ENCODE assay signal across 8 mouse cellular contexts in the genomic region with DNA sequence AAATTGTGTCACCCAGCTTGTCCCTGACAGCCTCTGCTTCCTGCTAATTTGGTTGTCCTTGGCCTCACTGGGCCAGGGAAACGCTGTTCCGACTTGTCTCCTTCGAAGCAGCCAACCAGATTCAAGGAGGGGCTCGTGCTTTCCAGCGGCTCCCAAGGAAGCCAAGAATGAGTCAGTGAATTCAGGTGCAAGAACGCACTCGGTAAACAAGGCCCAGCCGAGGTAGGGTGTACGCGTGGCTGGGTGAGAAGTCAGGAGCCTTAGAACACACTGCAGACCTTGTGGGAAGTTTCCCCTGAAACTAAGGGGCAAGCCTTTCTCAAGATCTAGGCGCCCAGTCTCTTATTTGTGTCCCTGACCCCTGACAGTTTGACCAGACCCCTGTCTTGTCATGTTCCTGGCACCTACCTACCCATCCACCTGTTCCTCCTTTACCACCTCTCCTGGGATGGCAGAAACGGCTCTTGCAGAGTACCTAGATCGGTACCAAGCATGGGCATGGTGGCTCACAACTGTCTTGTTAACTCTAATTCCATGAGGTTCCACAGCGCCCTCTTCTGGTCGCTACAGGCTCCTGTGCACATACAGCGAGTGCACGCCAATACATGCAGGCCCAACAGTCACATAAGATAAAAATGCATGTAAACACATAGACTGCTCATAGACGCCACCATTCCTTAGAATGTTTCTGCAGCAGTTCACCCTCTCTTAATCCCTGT. TPM values are rescaled to one million over a fixed set of nuclear protein-coding genes. Genes with fewer than 3 reads are reported as not detected.
DNase-seq lines count a peak whose midpoint lies in the region; ATAC-seq and TF ChIP-seq lines count a peak whose summit lies in the region.

A gene (minus strand): TSS at position 10 of the 719 bp plus-strand sequence.

- DNase-seq in 416B (ENCODE audit: low read depth) = peak; percentile 92
- peak; percentile 43 to 74 for DNase-seq in adrenal gland, postnatal 4 days (ENCODE audit: low spot score in 2 of 2)
- DNase-seq in kidney, postnatal 0 days (ENCODE audit: low spot score) = peak; percentile 72
- peak; percentile 70 to 74 (median 73) for DNase-seq in liver, embryonic 14.5 days (ENCODE audit: low read depth in 3 of 3, low spot score in 3 of 3)
- peak; percentile 81 for DNase-seq in neural tube, embryonic 11.5 days (ENCODE audit: low spot score)
- DNase-seq in testis, postnatal 14 days (ENCODE audit: low spot score) = peak; percentile 78

- peak within 1 kb of the TSS; percentile 57 for H3K4me2 ChIP-seq in heart, embryonic 12.5 days
- H3K4me2 ChIP-seq in kidney, postnatal 0 days (ENCODE audit: low read length) = no peak within 1 kb of the TSS
- peak within 1 kb of the TSS; percentile 46 for H3K4me2 ChIP-seq in liver, embryonic 14.5 days (ENCODE audit: low read depth)
- no peak within 1 kb of the TSS for H3K4me2 ChIP-seq in neural tube, embryonic 11.5 days (ENCODE audit: low read depth)

- H3K36me3 ChIP-seq in heart, embryonic 12.5 days = no peaks in the 10 kb centered on the region
- H3K36me3 ChIP-seq in kidney, postnatal 0 days (ENCODE audit: insufficient read depth, low read length) = no peaks in the 10 kb centered on the region
- H3K36me3 ChIP-seq in liver, embryonic 14.5 days (replicated peaks; ENCODE audit: control insufficient read depth, insufficient read depth, low read depth) = no peaks in the 10 kb centered on the region
- no peaks in the 10 kb centered on the region for H3K36me3 ChIP-seq in neural tube, embryonic 11.5 days (ENCODE audit: control insufficient read depth, insufficient read depth, low read length)

- H3K27me3 ChIP-seq in heart, embryonic 12.5 days (replicated peaks) = no peaks in the 10 kb centered on the region
- no peaks in the 10 kb centered on the region; the same call in 1 of the 2 replicates for H3K27me3 ChIP-seq in kidney, postnatal 0 days (ENCODE audit: insufficient read depth, low read length)
- no peaks in the 10 kb centered on the region for H3K27me3 ChIP-seq in liver, embryonic 14.5 days (ENCODE audit: control insufficient read depth, insufficient read depth, low read length)
- no peaks in the 10 kb centered on the region for H3K27me3 ChIP-seq in neural tube, embryonic 11.5 days (ENCODE audit: control insufficient read depth, insufficient read depth, low read length)

- TF ChIP-seq CTCF in kidney, postnatal 0 days (IDR thresholded peaks at IDR 0.05; ENCODE audit: low read depth) = peak; percentile 78
- peak; percentile 94 for TF ChIP-seq CTCF in liver, embryonic 14.5 days (IDR thresholded peaks at IDR 0.05; ENCODE audit: low read depth)

- H3K27ac ChIP-seq in heart, embryonic 12.5 days (ENCODE audit: poor library complexity, severe bottlenecking) = no peak within 1 kb of the TSS
- H3K27ac ChIP-seq in kidney, postnatal 0 days = no peak within 1 kb of the TSS
- H3K27ac ChIP-seq in liver, embryonic 14.5 days = peak within 1 kb of the TSS; percentile 34
- no peak within 1 kb of the TSS for H3K27ac ChIP-seq in neural tube, embryonic 11.5 days (ENCODE audit: low read depth, low read length)

- H3K4me1 ChIP-seq in heart, embryonic 12.5 days (replicated peaks) = peaks cover 6% of the 10 kb centered on the region; the same call in 1 of the 2 replicates
- 0 out of 2 replicates have a peak, but pooled peaks cover 5% of the 10 kb centered on the region for H3K4me1 ChIP-seq in kidney, postnatal 0 days (replicated peaks; ENCODE audit: insufficient read depth, low read length)
- peaks cover 0 to 5% of the 10 kb centered on the region in 2 experiments; a peak in 2 of 4 replicates for H3K4me1 ChIP-seq in liver, embryonic 14.5 days (replicated peaks; ENCODE audit: control insufficient read depth in 2 of 2, insufficient read depth in 2 of 2, low read length in 1 of 2)
- H3K4me1 ChIP-seq in neural tube, embryonic 11.5 days (ENCODE audit: control insufficient read depth, insufficient read depth, low read length) = no peaks in the 10 kb centered on the region

- no peaks in the 10 kb centered on the region for H3K9me3 ChIP-seq in heart, embryonic 12.5 days (replicated peaks)
- no peaks in the 10 kb centered on the region for H3K9me3 ChIP-seq in kidney, postnatal 0 days (replicated peaks; ENCODE audit: low read length)
- H3K9me3 ChIP-seq in liver, embryonic 14.5 days (ENCODE audit: control insufficient read depth, low read length) = no peaks in the 10 kb centered on the region
- no peaks in the 10 kb centered on the region for H3K9me3 ChIP-seq in neural tube, embryonic 11.5 days (ENCODE audit: control insufficient read depth, low read length)

- ATAC-seq in erythroblast, adult 5-6 weeks (replicated peaks; ENCODE audit: low FRiP score, poor library complexity, severe bottlenecking) = peak; percentile 83
- peak; percentile 81 for ATAC-seq in heart, embryonic 12.5 days (ENCODE audit: insufficient number of reproducible peaks, low FRiP score)
- no peak; the same call in 1 of the 2 replicates for ATAC-seq in kidney, postnatal 0 days (replicated peaks; ENCODE audit: low FRiP score, low read depth)
- peak; percentile 92 for ATAC-seq in liver, embryonic 14.5 days (ENCODE audit: insufficient read depth)
- ATAC-seq in neural tube, embryonic 11.5 days (ENCODE audit: insufficient read depth, low FRiP score, low TSS enrichment) = no peak

- peak within 1 kb of the TSS; percentile 37; the same call in 1 of the 2 replicates for H3K9ac ChIP-seq in heart, embryonic 12.5 days
- no peak within 1 kb of the TSS for H3K9ac ChIP-seq in kidney, postnatal 0 days (ENCODE audit: low read depth, low read length)
- H3K9ac ChIP-seq in liver, embryonic 14.5 days (replicated peaks) = peak within 1 kb of the TSS; percentile 34; the same call in 1 of the 2 replicates
- H3K9ac ChIP-seq in neural tube, embryonic 11.5 days (ENCODE audit: low read length) = no peak within 1 kb of the TSS

- 20% methylated on average over 18 of the region's 18 CpGs for WGBS in heart, embryonic 12.5 days
- WGBS in kidney, postnatal 0 days = 27% methylated on average over 18 of the region's 18 CpGs
- 24% methylated on average over 18 of the region's 18 CpGs for WGBS in liver, embryonic 14.5 days (ENCODE audit: insufficient replicate concordance)
- WGBS in neural tube, embryonic 11.5 days = 22% methylated on average over 18 of the region's 18 CpGs

- H3K4me3 ChIP-seq in heart, embryonic 12.5 days = peak within 1 kb of the TSS; percentile 7; the same call in 1 of the 2 replicates
- no peak within 1 kb of the TSS for H3K4me3 ChIP-seq in kidney, postnatal 0 days (replicated peaks; ENCODE audit: low read depth, low read length)
- peak within 1 kb of the TSS; percentile 4 to 27; a peak in 1 of 4 replicates for H3K4me3 ChIP-seq in liver, embryonic 14.5 days (ENCODE audit: insufficient read depth in 1 of 2, low read depth in 2 of 2, low read length in 2 of 2)
- no peak within 1 kb of the TSS for H3K4me3 ChIP-seq in neural tube, embryonic 11.5 days (ENCODE audit: low read depth, low read length)

- TF ChIP-seq EP300 in liver, embryonic 14.5 days (IDR thresholded peaks at IDR 0.05; ENCODE audit: low read depth) = no peak

RNA-seq across cellular contexts. Expression of the gene that starts here (rescaled TPM):
- total RNA-seq in adrenal gland, postnatal 4 days (2021) = 10 to 100 TPM; 54.6 to 57.6 TPM
- 4.2 and 24.2 TPM in 2 replicates for total RNA-seq in erythroblast, adult 5-6 weeks (2015; ENCODE audit: low replicate concordance)
- 4.8 and 10.5 TPM in 2 replicates for total RNA-seq in erythroblast, adult 5-6 weeks (2017; ENCODE audit: low replicate concordance)
- polyA plus RNA-seq in heart, embryonic 12.5 days (2016; fragmentation: Nextera tagmentation; extraction: Ambion mirVana) = 30.5 and 31.9 TPM in 2 replicates
- 19.9 and 22.1 TPM in 2 replicates for polyA plus RNA-seq in kidney, postnatal 0 days (2015; fragmentation: Nextera tagmentation; extraction: Ambion mirVana)
- 5.6 and 6.8 TPM in 2 replicates for polyA plus RNA-seq in liver, embryonic 14.5 days (2012; rRNA removed)
- polyA plus RNA-seq in liver, embryonic 14.5 days (2014; fragmentation: Nextera tagmentation; extraction: Ambion mirVana) = 10.6 and 12.0 TPM in 2 replicates
- 47.5 and 52.7 TPM in 2 replicates for polyA plus RNA-seq in neural tube, embryonic 11.5 days (2014; fragmentation: Nextera tagmentation; extraction: Ambion mirVana)

Comparison
In these comparisons a context has a peak if more than half of its experiments do, and no peak if none do; other contexts are left out.
1. ATAC-seq: peak in erythroblast, adult 5-6 weeks (single experiment), heart, embryonic 12.5 days (single experiment) and liver, embryonic 14.5 days (single experiment); none in kidney, postnatal 0 days (single experiment) and neural tube, embryonic 11.5 days (single experiment).
2. H3K4me2 ChIP-seq: peak in heart, embryonic 12.5 days (single experiment) and liver, embryonic 14.5 days (single experiment); none in kidney, postnatal 0 days (single experiment) and neural tube, embryonic 11.5 days (single experiment).
3. H3K4me3 ChIP-seq: peak in heart, embryonic 12.5 days (single experiment) and liver, embryonic 14.5 days (2 of 2); none in kidney, postnatal 0 days (single experiment) and neural tube, embryonic 11.5 days (single experiment).
4. H3K9ac ChIP-seq: peak in heart, embryonic 12.5 days (single experiment) and liver, embryonic 14.5 days (single experiment); none in kidney, postnatal 0 days (single experiment) and neural tube, embryonic 11.5 days (single experiment).
5. Peak in every context shown above with its lines, with median percentiles within 50 percentile points of each other: DNase-seq.